Mouse (Mus musculus): Measurements from ENCODE around the gene Gm28961.
"Not testable (repeated sequence)": the region's sequence is repeated elsewhere in the genome, so short reads cannot be mapped to it uniquely, and the experiment has no call there.

Gm28961 gene

DNA sequence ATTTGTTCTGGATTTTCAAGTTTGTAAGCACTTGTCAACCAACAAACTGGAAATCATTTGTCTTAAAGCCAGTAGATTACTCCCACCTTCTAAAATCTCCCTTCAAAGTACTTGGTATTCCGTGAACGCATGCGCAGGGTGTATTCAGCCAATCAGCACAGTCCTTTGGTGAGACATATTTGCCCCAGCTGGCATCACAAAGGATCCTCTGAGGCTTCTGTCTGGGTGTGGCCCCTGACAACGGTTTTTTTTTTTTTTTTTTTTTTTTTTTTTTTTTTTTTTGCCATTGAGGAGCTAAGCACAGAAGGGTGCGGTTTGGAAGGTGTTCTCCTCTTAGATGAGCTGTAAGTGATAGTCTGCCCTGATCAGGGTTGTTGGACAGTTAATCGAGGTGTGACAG, at the start of gene Gm28961:
Gene Gm28961 (plus strand): TSS at position 301 of the 400 bp plus-strand sequence.
- not testable (repeated sequence) for DNase-seq (ENCODE audit: low read depth, low spot score)
